Mouse (Mus musculus): Measurements from ENCODE around the gene Fam198a. TPM values are rescaled to one million over a fixed set of nuclear protein-coding genes. Genes with fewer than 3 reads are reported as not detected.

Gene Fam198a
- total and polyA plus RNA-seq, 2 experiments: 4.0 to 4.4 TPM

GRCm38 (mm10) chr9:121923443-121923842, 27.3 kb upstream of the Fam198a start:
- peak overlapping the region; percentile 79 for H3K9ac ChIP-seq (ENCODE audit: low read depth, low read length)
- H3K36me3 ChIP-seq (ENCODE audit: control insufficient read depth, insufficient read depth, low read length): no peaks in the 10 kb centered on the region
- H3K4me1 ChIP-seq (ENCODE audit: control insufficient read depth, insufficient read depth, low read length): peaks cover 28% of the 10 kb centered on the region
- DNase-seq (ENCODE audit: extremely low read depth, low read depth, low spot score): peak; percentile 97
- TF ChIP-seq CTCF (IDR thresholded peaks at IDR 0.05; ENCODE audit: low read depth, low read length) (no peak), POLR2A (IDR thresholded peaks at IDR 0.05; ENCODE audit: extremely low read depth, insufficient read depth, low read length) (no peak)
- WGBS: 18% methylated on average over 8 of the region's 8 CpGs
- H3K27me3 ChIP-seq (ENCODE audit: control insufficient read depth, insufficient read depth, low read length): no peaks in the 10 kb centered on the region
- no peaks in the 10 kb centered on the region for H3K79me2 ChIP-seq (ENCODE audit: control insufficient read depth, insufficient read depth, low read length)
- H3K4me3 ChIP-seq (ENCODE audit: insufficient read depth, low read depth, low read length): peak overlapping the region; percentile 59
- H3K27ac ChIP-seq (replicated peaks; ENCODE audit: insufficient read depth, low read depth, low read length): peak overlapping the region; percentile 96

GRCm38 (mm10) chr9:121923906-121924305, 26.9 kb upstream of the Fam198a start:
- Histone ChIP-seq H3K4me3 (ENCODE audit: insufficient read depth, low read depth, low read length) (peak overlapping the region; percentile 59), H3K9ac (ENCODE audit: low read depth, low read length) (peak overlapping the region; percentile 79), H3K79me2 (ENCODE audit: control insufficient read depth, insufficient read depth, low read length) (no peaks in the 10 kb centered on the region), H3K36me3 (ENCODE audit: control insufficient read depth, insufficient read depth, low read length) (no peaks in the 10 kb centered on the region), H3K4me1 (ENCODE audit: control insufficient read depth, insufficient read depth, low read length) (peaks cover 29% of the 10 kb centered on the region), H3K27ac (replicated peaks; ENCODE audit: insufficient read depth, low read depth, low read length) (peak overlapping the region; percentile 96), H3K27me3 (ENCODE audit: control insufficient read depth, insufficient read depth, low read length) (no peaks in the 10 kb centered on the region)
- DNase-seq (ENCODE audit: extremely low read depth, low read depth, low spot score): peak; percentile 89
- TF ChIP-seq POLR2A (IDR thresholded peaks at IDR 0.05; ENCODE audit: extremely low read depth, insufficient read depth, low read length) (no peak), CTCF (IDR thresholded peaks at IDR 0.05; ENCODE audit: low read depth, low read length) (no peak)
- 24% methylated on average over 5 of the region's 5 CpGs for WGBS

DNA sequence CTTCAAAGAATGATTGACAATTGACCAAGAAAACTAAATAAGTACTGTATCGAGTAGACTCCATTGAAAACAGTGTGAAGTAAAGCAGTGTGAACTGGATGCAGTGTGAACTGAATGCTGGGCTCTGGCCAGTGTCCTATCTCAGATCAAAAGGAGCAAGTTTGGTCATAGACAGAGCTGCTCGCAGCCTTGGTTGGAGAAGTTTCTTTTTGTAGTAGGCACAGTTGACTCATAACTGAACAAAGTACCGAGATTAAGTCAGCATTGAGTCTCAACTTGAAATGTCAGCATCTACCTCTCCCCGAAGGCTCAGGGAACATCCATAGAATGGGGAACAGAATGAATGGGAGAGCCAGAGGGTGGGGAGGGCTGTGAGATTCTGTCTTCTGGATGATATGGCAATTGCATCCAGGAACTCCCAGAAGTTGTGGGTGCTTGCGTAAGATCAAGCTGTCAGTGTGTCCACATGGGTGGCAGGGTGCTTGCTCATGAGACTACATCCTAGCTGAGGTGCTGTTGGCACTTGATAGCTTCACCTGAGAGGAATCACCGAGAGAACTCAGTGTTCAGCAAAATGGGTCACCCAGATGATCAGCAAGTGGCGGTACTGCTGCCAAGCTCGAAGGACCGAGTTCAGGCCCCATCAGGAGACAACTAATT, 25.8 kb upstream of the Fam198a start:
- WGBS: 28% methylated on average over 9 of the region's 9 CpGs
- H3K9ac ChIP-seq (ENCODE audit: low read depth, low read length): peak overlapping the region; percentile 30
- TF ChIP-seq CTCF (IDR thresholded peaks at IDR 0.05; ENCODE audit: low read depth, low read length) (no peak), POLR2A (IDR thresholded peaks at IDR 0.05; ENCODE audit: extremely low read depth, insufficient read depth, low read length) (no peak)
- H3K4me3 ChIP-seq (ENCODE audit: insufficient read depth, low read depth, low read length): no peak overlapping the region
- H3K36me3 ChIP-seq (ENCODE audit: control insufficient read depth, insufficient read depth, low read length): no peaks in the 10 kb centered on the region
- H3K27ac ChIP-seq (replicated peaks; ENCODE audit: insufficient read depth, low read depth, low read length): peak overlapping the region; percentile 96
- no peaks in the 10 kb centered on the region for H3K27me3 ChIP-seq (ENCODE audit: control insufficient read depth, insufficient read depth, low read length)
- no peaks in the 10 kb centered on the region for H3K79me2 ChIP-seq (ENCODE audit: control insufficient read depth, insufficient read depth, low read length)
- peak; percentile 92 for DNase-seq (ENCODE audit: extremely low read depth, low read depth, low spot score)
- peaks cover 27% of the 10 kb centered on the region for H3K4me1 ChIP-seq (ENCODE audit: control insufficient read depth, insufficient read depth, low read length)

GRCm38 (mm10) chr9:121925959-121926358, 24.8 kb upstream of the Fam198a start:
- Histone ChIP-seq H3K27ac (replicated peaks; ENCODE audit: insufficient read depth, low read depth, low read length) (peak overlapping the region; percentile 84), H3K79me2 (ENCODE audit: control insufficient read depth, insufficient read depth, low read length) (no peaks in the 10 kb centered on the region), H3K4me1 (ENCODE audit: control insufficient read depth, insufficient read depth, low read length) (peaks cover 27% of the 10 kb centered on the region), H3K4me3 (ENCODE audit: insufficient read depth, low read depth, low read length) (no peak overlapping the region), H3K9ac (ENCODE audit: low read depth, low read length) (peak overlapping the region; percentile 14; the same call in 1 of the 2 replicates), H3K27me3 (ENCODE audit: control insufficient read depth, insufficient read depth, low read length) (no peaks in the 10 kb centered on the region), H3K36me3 (ENCODE audit: control insufficient read depth, insufficient read depth, low read length) (no peaks in the 10 kb centered on the region)
- TF ChIP-seq CTCF (IDR thresholded peaks at IDR 0.05; ENCODE audit: low read depth, low read length) (no peak), POLR2A (IDR thresholded peaks at IDR 0.05; ENCODE audit: extremely low read depth, insufficient read depth, low read length) (no peak)
- WGBS: 68% methylated on average over 8 of the region's 8 CpGs
- DNase-seq (ENCODE audit: extremely low read depth, low read depth, low spot score): no peak

DNA sequence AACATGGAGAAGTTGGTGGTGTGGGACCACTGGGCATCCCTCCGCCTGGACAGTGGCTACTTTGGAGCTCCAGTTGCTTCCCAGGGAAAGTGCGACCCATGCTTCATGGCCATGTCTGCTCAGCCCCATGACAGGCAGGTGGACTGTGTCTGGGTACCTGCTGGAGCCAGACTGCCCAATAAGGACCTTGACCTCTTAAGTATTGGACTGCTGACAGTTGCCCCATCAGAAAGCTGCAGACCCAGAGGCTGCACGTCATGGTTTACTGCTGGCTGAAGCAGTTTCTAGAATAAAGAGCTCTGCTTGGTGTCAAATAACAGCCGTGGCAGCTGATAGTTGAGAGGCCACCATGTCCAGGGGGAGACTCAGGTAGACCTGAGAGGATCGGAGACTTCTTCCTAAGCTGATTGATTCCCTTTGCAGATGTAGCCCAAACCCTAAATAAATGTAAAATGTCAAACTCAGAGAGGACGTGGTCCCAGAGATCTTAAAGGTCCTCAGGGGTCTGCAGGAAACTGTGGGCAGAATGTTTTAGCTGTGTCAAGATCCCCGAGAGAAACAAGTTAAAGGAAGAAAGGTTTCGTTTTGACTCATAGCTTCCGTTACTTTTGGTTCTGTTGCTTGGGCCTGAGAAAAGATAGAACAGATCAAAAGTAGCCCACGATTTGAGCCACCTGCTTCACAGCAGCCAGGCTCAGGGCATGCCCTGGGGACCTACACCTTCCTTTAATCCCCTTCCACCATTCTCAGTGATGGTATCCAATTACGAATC, 24.0 kb upstream of the Fam198a start:
- peak overlapping the region; percentile 84 for H3K27ac ChIP-seq (replicated peaks; ENCODE audit: insufficient read depth, low read depth, low read length)
- DNase-seq (ENCODE audit: extremely low read depth, low read depth, low spot score): peak; percentile 95

More for the DNA sequence above, 24.0 kb upstream of the Fam198a start:
- H3K27me3 ChIP-seq (ENCODE audit: control insufficient read depth, insufficient read depth, low read length): no peaks in the 10 kb centered on the region
- H3K9ac ChIP-seq (ENCODE audit: low read depth, low read length): peak overlapping the region; percentile 37
- H3K4me1 ChIP-seq (ENCODE audit: control insufficient read depth, insufficient read depth, low read length): peaks cover 27% of the 10 kb centered on the region
- no peak overlapping the region for H3K4me3 ChIP-seq (ENCODE audit: insufficient read depth, low read depth, low read length)
- no peaks in the 10 kb centered on the region for H3K79me2 ChIP-seq (ENCODE audit: control insufficient read depth, insufficient read depth, low read length)
- TF ChIP-seq CTCF (IDR thresholded peaks at IDR 0.05; ENCODE audit: low read depth, low read length) (no peak), POLR2A (IDR thresholded peaks at IDR 0.05; ENCODE audit: extremely low read depth, insufficient read depth, low read length) (0 out of 2 replicates have a peak, but pooled peaks have one; percentile 19)
- H3K36me3 ChIP-seq (ENCODE audit: control insufficient read depth, insufficient read depth, low read length): no peaks in the 10 kb centered on the region
- WGBS: 38% methylated on average over 11 of the region's 11 CpGs

Measured in liver, adult 2 months (tissue).